Mouse (Mus musculus): Measurements from ENCODE around the gene Vars.
"Not testable (repeated sequence)": the region's sequence is repeated elsewhere in the genome, so short reads cannot be mapped to it uniquely, and the experiment has no call there.

The Vars gene

DNA sequence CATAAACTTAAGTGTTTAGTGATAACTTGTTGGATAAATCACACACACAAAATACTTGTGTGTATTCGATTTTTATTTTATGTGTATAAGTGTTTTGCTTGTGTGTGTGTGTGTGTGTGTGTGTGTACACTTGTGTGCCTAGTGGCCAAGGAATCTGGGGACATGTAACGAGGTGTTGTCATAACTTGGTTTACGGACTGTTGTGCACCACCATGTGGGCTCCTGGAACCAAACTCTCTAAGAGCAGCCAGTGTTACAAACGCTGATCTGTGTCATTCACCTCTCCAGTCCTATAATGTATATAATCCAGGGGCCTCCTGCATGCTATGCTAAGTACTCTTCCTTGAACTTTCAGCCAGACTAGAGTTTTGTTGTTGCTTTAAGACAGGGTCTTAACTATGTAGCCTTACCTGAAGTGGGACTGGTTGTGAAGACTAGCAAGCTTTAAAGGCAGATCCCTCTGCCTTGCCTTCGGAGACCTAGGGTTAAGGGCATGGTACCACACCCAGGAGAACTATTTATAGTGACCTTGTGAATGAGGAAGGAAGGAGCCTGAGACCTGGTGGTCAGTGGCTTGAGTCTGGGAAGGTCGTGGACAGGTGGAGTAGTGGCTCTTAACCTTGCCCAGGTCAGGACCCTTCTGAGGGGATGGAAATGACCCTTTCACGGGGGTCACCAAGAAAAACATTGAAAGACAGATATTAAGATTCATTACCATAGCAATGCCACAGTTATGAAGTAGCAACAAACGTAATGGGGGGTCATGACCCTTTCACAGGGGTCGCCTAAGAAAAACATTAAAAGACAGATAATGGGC is 2.4 kb downstream of the Vars start:
- no peak for DNase-seq (ENCODE audit: low read depth)

DNA sequence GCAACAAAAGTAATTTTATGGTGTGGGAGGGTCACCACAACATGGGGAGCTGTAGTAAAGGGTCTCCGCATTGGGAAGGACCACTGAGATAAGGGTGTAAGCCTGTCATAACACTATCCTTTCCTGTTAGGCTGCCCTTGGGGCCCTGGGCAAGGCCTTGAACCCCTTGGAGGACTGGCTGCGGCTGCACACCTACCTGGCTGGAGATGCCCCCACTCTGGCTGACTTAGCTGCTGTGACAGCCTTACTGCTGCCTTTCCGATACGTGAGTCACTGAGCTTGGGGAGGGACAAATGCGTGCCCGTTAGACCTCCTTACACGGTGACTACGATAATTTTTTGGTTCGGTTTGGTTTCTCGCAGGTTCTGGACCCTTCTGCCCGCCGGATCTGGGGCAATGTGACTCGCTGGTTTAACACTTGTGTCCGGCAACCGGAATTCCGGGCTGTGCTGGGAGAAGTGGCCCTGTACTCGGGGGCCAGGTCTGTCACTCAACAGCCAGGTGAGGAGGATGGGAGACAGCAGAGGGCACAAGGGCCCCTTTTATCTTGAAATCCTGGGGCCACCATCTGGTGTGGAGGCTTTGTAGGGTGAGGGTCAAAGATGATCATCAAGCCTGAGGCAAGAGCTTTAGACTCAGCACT is 3.4 kb downstream of the Vars start:
- no peak for DNase-seq (ENCODE audit: low read depth)

DNA sequence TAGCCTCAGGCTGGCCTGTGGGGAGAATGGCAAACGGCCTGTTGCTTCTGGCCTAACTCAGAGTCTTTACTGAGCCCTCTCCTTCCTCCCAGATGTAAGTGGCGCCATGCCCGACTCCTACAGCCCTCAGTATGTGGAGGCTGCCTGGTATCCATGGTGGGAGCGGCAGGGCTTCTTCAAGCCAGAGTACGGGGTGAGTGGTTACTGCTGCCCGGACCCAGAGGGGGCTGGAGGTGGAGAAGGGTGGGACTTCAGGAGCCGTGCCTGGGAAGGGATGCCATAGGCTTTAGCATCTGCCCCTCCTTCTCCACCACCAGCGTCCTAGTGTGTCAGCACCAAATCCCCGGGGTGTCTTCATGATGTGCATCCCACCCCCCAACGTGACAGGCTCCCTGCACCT is 4.4 kb downstream of the Vars start:
- no peak for DNase-seq (ENCODE audit: low read depth)

DNA sequence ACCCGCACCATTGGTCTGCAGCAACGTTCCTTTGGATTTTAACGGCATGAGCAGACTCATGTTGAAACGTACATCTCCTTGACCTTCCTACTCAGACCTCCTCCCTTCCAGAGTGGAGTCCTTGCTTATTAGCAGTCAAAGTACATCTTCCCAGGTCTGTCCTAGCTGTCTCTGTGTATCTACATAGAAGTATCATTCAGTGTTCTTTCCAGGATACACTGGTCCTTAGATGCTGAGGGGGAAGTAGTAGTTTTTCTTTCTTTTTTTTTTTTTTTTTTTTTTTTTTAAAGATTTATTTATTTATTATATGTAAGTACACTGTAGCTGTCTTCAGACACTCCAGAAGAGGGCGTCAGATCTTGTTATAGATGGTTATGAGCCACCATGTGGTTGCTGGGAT is 5.1 kb downstream of the Vars start:
- DNase-seq (ENCODE audit: low read depth): not testable (repeated sequence)

DNA sequence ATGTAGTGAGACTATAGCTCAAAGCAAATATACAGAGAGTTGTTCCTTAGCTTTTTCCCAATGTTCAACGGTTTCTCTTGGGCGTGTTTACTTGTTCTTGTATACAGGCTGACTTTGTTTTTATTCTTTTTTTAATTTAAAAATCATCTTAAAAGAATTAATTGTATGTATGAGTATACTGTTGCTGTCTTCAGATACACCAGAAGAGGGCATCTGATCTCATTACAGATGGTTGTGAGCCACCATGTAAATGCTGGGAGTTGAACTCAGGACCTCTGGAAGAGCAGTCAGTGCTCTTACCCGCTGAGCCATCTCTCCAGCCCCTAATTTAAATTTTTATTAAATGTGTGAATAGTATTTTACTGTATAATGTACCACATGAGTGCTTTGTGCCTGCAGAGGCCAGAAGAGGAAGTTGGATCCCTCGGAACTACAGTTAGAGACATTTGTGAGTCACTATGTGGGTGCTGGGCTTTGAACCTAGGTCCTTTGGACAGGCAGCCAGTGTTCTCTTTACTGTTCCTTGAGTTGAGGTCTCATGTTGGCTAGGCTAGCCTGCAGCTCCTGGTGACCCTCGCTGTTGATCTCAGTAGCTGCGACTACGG is 6.7 kb downstream of the Vars start:
- no peak for DNase-seq (ENCODE audit: low read depth)

DNA sequence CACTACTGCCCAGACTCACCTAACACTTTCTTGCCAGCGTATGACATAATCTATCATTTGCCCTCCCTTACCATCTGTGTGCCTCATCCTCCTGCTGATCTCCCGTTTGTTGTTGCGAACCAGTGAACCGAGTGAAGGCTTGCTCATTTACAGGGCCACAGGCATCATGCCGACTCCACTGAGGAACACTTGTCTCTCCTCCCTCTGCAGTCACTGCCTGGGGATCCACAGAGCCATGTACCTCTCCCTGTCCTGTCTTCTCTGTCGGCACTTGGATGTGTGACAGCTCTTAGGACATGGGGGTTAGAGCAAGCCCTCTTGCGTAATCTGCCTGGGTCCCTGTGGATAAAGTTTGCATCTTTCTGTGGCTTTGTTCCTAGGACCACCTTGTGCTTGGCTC is 8.8 kb downstream of the Vars start:
- no peak for DNase-seq (ENCODE audit: low read depth)

DNA sequence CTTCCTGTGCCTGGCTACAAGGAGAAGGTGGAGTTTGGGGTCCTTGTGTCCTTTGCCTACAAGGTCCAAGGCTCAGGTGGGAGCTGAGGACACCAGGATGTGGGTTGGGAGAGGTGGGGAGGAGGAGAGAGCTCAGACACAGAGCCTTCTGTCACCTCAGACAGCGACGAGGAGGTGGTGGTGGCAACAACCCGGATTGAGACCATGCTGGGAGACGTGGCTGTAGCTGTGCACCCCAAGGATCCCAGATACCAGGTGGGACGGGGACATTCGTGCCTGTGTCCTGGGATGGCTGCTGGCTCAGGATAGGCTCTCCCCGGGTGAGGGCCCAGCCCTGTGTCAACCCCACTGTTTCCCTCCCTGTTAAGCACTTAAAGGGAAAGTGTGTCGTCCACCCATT is 10.7 kb downstream of the Vars start:
- DNase-seq (ENCODE audit: low read depth): no peak

DNA sequence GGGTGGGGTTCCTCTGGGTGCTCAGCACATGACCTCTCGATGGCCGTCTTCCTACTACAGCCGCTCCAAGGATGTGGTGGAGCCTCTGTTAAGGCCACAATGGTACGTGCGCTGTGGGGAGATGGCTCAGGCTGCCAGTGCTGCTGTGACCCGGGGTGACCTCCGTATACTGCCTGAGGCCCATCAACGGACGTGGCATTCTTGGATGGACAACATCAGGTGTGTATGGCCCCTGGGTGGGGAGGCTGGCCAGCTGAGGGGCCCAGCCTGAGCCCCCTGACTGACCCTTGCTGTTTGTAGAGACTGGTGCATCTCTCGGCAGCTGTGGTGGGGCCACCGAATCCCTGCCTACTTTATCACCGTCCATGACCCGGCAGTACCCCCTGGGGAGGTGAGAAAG is 11.6 kb downstream of the Vars start:
- no peak for DNase-seq (ENCODE audit: low read depth)

DNA sequence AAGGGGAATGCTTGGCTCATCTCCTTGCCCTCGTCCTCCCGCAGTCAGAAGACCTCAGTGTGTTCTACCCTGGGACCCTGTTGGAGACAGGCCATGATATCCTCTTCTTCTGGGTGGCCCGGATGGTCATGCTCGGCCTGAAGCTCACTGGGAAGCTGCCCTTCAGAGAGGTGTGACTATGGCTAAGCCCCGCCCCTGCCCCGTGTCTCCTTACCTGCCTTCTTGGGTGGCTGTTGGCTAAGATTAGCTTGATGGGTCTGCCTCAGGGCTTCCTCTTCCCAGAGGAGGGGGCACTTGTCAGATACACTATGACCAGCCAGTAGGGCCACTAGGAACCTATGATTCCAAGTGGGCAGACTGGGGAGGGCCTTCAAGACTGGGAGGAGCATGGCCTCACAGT is 12.4 kb downstream of the Vars start:
- no peak for DNase-seq (ENCODE audit: low read depth)

DNA sequence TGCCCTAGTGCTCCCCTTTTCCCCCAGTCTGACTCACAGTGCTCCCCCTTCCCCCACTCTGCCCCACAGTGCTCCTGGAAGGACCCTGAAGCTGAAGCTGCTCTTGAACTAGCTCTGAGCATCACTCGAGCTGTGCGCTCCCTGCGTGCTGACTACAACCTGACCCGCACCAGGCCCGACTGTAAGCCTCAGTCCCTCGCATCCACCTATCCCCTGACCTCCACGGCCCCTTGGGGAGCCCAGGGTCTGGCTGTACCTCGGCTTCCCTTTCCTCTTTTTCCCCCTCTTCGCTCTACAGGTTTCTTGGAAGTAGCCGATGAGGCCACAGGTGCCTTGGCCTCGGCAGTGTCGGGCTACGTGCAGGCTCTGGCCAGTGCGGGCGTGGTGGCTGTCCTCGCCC is 14.5 kb downstream of the Vars start:
- DNase-seq (ENCODE audit: low read depth): no peak

DNA sequence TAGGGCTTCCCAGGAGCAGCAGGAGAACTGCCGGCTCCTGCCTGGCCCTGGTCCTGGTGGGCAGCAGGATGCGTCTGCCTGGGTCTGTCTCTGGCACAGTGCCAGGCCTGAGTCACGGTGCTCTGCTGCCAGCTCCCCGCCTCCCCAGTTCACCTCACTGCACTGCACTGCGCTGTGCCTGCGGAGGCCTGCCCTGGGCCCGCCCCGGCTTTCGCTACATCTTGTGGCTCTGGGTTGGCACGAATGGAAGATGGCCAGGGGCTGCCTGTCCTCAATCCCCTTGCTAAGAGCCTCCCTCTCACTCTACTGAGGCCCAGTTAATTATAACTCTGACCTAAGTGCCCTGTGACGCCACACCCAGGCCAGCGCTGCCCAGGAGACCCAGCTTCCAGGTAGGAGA is 15.6 kb downstream of the Vars start, which contains the start of gene Vwa7:
Gene Vwa7 (plus strand): TSS at position 204 of the 400 bp plus-strand sequence.
- DNase-seq (ENCODE audit: low read depth): no peak

DNA sequence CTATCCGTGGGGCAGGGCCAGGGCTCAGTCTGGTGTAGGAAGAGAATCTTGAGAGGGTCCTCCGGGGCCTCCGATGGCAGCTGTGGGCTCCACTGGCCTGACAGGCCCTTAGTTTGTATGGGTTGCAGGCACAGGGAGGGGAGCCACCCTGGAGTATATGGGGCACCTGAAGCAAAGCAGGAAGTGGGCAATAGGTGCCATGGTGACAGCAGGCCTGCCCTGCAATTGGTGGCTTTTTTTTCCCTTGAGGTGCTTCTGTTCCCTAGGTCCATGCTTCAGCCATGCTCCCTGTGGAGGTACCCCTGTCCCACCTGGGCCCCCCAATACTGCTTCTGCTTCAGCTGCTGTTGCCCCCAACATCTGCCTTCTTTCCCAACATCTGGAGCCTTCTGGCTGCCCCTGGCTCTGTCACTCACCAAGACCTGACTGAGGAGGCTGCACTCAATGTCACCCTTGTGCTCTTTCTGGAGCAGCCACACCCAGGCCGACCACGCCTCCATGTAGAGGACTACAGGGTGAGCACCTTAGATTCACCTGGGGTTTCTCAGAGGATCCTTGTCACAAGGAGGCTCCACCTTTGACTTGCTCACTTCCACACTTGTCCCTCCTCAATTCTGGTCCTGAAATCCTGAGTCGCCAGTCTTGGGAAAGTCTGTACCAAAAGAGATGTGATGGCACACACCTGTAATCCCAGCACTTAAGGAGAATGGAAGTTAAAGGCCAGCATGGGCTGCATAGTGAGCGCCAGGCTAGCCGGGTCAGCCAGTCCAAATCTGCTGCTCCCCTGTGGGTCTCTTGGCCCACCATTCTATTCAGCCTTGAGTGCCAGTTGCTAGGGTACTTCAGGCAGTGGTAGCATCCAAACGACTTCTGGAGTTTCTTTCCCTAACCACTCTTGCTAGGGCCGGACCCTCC is 16.3 kb downstream of the Vars start:
- no peak for DNase-seq (ENCODE audit: low read depth)

DNA sequence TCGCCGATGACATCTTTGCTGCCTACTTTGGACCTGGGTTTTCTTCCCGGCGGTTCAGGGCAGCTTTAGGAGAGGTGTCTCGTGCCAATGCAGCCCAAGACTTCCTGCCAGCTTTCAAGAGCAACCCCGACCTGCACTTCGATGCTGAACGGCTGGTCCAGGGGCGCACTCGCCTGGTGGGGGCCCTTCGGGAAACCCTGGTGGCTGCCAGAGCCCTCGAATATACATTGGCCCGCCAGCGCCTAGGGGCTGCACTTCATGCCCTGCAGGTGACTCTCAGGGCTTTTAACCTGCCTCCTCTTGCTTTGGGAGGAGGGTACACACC is 16.9 kb downstream of the Vars start:
- no peak for DNase-seq (ENCODE audit: low read depth)

DNA sequence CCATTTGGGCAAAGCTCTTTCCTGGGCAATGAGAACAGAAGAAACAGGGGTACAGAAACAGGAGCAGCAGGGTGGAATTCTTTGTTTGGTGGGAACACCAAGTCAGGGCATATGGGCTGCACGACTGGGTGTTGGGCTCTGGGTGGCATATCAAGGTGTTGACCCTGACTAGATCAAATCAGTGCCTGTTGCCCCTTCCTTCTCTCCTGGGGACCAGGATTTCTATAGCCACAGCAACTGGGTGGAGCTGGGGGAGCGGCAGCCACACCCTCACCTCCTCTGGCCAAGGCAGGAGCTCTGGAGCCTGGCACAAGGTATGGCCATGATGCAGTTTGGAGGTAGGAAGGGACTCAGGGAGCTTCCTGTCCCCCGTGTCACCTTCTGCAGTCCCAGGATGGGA is 17.4 kb downstream of the Vars start:
- DNase-seq (ENCODE audit: low read depth): no peak

DNA sequence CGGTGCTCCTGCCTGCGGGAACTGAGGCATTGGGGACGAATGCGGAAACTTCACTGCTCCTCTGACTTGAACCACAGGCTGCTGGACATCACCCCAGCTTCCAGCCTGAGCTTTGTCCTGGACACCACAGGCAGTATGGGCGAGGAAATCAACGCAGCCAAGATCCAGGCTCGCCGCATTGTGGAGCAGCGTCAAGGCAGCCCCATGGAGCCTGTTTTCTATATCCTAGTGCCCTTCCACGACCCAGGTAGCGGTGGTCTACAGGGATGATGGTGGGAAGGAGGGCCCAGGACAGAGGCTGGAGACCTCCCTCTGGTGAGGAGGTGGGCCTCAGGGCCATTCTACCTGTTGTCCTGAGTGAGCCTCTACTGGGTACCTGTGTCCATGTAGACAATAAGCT is 19.1 kb downstream of the Vars start:
- DNase-seq (ENCODE audit: low read depth): no peak

DNA sequence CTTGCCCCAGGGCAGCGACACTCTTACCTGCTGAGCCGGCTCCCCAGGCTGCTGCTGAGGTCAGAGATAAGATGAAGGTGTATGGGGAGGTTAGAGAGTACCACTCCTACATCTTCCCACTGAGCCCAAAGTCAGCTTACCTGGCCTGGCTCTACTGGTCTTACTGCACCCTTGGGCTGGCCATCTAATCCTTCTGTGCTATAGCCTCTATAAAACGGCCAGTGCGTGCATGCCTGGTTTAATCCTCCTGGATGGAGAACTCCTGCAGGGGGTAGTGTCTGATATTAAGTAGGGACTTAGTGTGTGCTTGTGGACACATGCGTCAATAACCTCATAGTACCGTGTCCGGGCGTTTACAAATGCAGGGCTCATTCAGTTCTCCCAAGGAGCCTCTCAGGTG is 19.8 kb downstream of the Vars start:
- DNase-seq (ENCODE audit: low read depth): no peak

DNA sequence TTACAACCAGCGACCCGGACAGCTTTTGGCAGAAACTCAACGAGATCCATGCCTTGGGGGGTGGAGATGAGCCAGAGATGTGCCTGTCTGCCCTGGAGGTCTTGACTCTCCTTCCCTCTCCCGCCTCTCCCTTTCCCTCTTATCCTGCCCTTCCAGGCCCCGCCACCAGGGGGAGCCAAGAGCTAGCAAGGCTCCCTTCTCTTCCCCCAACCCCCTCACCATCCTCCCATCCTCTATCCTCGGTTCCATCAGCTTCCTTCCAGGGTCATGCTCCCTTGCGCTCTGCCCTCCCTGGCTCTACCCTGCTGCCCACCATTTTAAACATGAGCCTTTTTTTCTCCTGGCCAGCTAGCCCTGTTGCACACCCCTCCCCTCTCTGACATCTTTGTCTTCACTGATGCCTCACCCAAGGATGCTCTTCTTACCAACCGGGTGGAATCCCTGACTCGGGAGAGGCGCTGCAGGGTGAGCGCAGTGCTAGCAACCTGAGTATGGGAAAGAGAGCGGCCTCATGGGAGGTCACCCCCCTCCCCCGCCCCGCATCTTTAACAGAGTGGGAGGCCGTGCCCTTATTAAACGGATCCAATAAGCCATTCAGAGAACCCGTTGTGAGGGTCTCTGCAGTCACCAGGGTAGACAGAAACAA is 20.5 kb downstream of the Vars start:
- peak; percentile 85 for DNase-seq (ENCODE audit: low read depth)

DNA sequence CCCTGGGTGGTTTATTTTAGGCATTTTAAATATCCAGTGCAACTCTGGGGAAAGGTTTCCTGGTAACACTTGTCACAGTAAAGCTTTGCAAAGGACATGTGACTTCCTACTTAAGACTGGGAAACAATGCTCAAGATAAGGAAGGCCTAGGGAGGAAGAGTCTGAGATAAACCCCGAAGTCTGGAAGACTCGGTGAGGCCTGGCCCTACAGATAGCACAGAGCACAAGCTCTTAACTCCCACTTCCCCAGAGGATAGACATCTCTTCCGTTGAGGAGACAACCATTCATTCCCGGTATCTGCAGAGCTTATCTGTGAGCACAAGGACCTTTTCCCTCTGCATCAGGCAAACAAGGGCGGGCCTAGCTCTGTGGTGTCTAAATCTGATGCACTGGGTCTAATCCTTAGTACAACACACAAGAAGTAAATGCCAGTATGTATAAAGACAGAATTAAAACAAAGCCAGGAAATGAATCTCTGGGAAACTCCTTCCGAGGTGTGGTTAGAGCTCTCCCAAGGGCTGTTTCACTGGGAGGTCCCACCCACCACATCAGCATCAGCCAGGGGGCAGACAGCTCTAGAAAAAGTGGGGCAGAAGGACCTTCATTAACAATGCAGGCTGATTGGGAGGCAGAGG is 21.2 kb downstream of the Vars start:
- no peak for DNase-seq (ENCODE audit: low read depth)

DNA sequence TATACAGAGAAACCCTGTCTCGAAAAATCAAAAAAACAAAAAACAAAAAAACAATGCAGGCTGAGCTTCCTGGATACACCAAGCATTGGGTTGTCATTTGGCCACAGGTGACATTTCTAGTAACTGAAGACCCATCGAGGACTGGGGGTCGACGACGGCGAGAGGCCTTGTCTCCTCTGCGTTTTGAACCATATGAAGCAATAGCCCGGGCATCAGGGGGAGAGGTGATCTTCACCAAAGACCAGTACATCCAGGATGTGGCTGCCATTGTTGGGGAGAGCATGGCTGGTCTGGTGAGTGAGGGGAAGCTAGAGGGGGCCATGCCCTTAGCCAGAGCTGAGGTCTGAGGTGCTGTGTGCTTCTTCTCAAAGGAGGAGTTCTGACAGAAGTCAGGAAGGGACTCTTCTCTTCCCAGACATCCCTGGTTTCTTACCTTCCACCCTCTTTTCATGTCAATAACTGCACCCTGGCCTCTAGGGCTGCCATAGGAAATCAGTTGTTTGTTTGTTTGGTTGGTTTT is 21.8 kb downstream of the Vars start:
- no peak for DNase-seq (ENCODE audit: low read depth)

DNA sequence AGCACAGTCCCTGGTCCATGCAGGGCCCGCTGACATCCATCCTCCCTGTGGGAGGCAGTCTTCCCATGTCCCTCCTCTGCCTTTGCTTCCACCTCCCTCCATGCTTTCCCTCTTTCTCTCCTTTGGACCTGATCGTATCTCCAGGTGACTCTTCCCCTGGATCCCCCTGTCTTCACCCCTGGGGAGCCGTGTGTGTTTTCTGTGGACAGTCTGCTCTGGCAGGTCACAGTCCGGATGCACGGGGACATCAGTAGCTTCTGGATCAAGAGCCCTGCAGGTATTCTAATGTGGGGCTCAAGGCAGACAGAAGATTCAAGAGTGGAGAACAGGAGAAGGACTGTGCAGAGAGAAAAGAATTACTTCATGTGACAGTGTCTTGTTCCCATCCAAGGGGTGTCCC is 22.4 kb downstream of the Vars start:
- no peak for DNase-seq (ENCODE audit: low read depth)

DNA sequence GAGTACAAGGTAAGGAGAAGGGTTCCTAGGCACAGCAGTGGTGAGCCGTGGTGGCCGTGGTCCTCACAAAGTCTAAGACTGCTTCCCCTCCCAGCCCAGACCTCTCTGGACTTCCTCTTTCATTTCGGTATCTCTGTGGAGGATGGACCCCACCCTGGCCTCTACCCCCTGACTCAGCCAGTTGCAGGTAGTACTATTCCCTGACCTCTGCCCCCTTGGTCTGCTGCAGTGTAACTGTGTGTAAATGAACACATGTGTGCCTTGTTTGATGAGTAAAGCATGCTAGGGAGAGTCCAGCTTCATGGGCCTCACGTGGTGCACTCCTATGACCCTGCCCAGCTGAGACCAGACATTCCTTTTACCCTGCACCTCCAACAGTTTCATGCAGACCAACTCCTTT is 23.0 kb downstream of the Vars start:
- no peak for DNase-seq (ENCODE audit: low read depth)
